Mouse (Mus musculus) midbrain, embryonic 14.5 days (tissue): ENCODE results near the gene Disp3. TPM values are rescaled to one million over a fixed set of nuclear protein-coding genes. Genes with fewer than 3 reads are reported as not detected.
A peak's percentile ranks its signal among the peaks of the same experiment; 100 is the strongest.

Source experiments
- ATAC-seq: fragments of 200-750 bp; cut with Nextera tagmentation; 2 replicates; pipeline ENCODE4 v1.8.0; 2017; ENCODE audit warnings: moderate number of reproducible peaks, moderate library complexity; ENCODE audit not compliant: low FRiP score, low TSS enrichment
- DNase-seq: peaks from one replicate; pipeline ENCODE4 v3.0.0-alpha.2; 2015
- H3K27ac ChIP-seq: fragments of 300-500 bp; sonication (generic); replicated peaks from 2 replicates; pipeline ENCODE4 v1.5.1; 2014; ENCODE audit warnings: mild to moderate bottlenecking, low read depth, low read length, moderate library complexity
- H3K27me3 ChIP-seq: fragments of 300-500 bp; sonication (generic); 2 replicates; pipeline ENCODE4 v1.6.1; 2014; ENCODE audit warnings: low read length, control low read depth, mixed read lengths; ENCODE audit not compliant: control insufficient read depth, insufficient read depth
- H3K36me3 ChIP-seq: fragments of 300-500 bp; sonication (generic); 2 replicates; pipeline ENCODE4 v1.6.1; 2014; ENCODE audit warnings: low read length, control low read depth; ENCODE audit not compliant: control insufficient read depth, insufficient read depth
- H3K4me1 ChIP-seq: fragments of 300-500 bp; sonication (generic); 2 replicates; pipeline ENCODE4 v1.6.1; 2014; ENCODE audit warnings: mild to moderate bottlenecking, antibody characterized with exemption, low read length, control low read depth; ENCODE audit not compliant: control insufficient read depth, insufficient read depth
- H3K4me2 ChIP-seq: fragments of 300-500 bp; sonication (generic); 2 replicates; pipeline ENCODE4 v1.6.1; 2014; ENCODE audit warnings: mild to moderate bottlenecking, low read length, moderate library complexity
- H3K4me3 ChIP-seq: fragments of 300-500 bp; sonication (generic); replicated peaks from 2 replicates; pipeline ENCODE4 v1.5.1; 2014; ENCODE audit warnings: low read depth, low read length
- H3K9ac ChIP-seq: fragments of 300-500 bp; sonication (generic); replicated peaks from 2 replicates; pipeline ENCODE4 v1.6.1; 2014; ENCODE audit warnings: mild to moderate bottlenecking, low read length, moderate library complexity
- H3K9me3 ChIP-seq: fragments of 300-500 bp; sonication (generic); 2 replicates; pipeline ENCODE4 v1.6.1; 2016; ENCODE audit warnings: low read length, control low read depth, mixed read lengths; ENCODE audit not compliant: control insufficient read depth
- WGBS: fragments of 180-500 bp; shearing (Covaris S2); extraction: QIAGEN DNeasy Blood & Tissue Kit; methylation state at CpG from one replicate; pipeline ENCODE4 v1.1.7; 2014; 5-methylcytosine and 5-hydroxymethylcytosine counted together
- polyA plus RNA-seq: library from polyadenylated mRNA; unstranded; fragments of >200 nt; fragmentation: Nextera tagmentation; extraction: Ambion mirVana; gene quantifications from 2 replicates; pipeline ENCODE4 v1.2.1, GENCODE M21; 2014

Gene Disp3
- polyA plus RNA-seq, 1 experiment from 2014 or later = 11.8 TPM

- Histone ChIP-seq H3K27me3 (no peaks in the 10 kb centered on the region), H3K9me3 (no peaks in the 10 kb centered on the region), H3K4me2 (no peak overlapping the region), H3K36me3 (no peaks in the 10 kb centered on the region), H3K27ac (no peak overlapping the region), H3K9ac (no peak overlapping the region), H3K4me3 (no peak overlapping the region), H3K4me1 (no peaks in the 10 kb centered on the region)
- WGBS = 78% methylated on average over 5 of the region's 5 CpGs
- DNase-seq (no peak), ATAC-seq (no peak)
Measured at GRCm38 (mm10) chr4:148298720-148299119, 11.0 kb upstream of the Disp3 start.

DNA sequence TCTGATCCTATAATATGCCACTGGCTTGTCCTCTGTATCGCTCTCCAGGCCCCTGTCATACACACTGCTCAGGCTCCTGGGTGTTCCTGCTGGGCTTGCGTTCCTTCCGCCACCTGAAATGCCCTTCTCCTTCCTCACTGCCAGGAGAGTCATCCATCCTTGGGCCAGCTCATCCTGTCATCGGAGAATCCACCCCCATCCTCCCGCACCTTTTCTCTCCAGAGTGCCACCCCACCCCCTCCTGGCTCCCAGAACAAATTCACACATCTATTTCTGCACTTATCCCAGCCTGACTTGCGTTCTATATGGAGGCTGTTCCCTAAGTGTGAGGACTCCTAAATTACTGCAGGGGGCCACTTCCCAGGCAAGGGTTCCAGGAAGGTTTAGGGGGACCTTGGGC lies 9.9 kb upstream of the Disp3 start:
- DNase-seq (no peak), ATAC-seq (no peak)
- H3K9ac ChIP-seq = no peak overlapping the region
- H3K36me3 ChIP-seq = no peaks in the 10 kb centered on the region
- no peak overlapping the region for H3K4me2 ChIP-seq
- H3K27ac ChIP-seq = no peak overlapping the region
- 0 out of 2 replicates have a peak, but pooled peaks cover 2% of the 10 kb centered on the region for H3K4me1 ChIP-seq
- H3K4me3 ChIP-seq = no peak overlapping the region
- WGBS = 76% methylated on average over 6 of the region's 6 CpGs
- no peaks in the 10 kb centered on the region for H3K9me3 ChIP-seq
- no peaks in the 10 kb centered on the region for H3K27me3 ChIP-seq

- Histone ChIP-seq H3K4me2 (no peak overlapping the region), H3K36me3 (no peaks in the 10 kb centered on the region), H3K27ac (no peak overlapping the region), H3K4me3 (no peak overlapping the region), H3K27me3 (no peaks in the 10 kb centered on the region), H3K4me1 (peaks cover 27% of the 10 kb centered on the region), H3K9ac (no peak overlapping the region), H3K9me3 (no peaks in the 10 kb centered on the region)
- peak; percentile 51 for DNase-seq
- 24% methylated on average over 5 of the region's 5 CpGs for WGBS
- no peak for ATAC-seq
Measured at GRCm38 (mm10) chr4:148293319-148293718, 5.6 kb upstream of the Disp3 start.

- ATAC-seq (no peak), DNase-seq (peak; percentile 68)
- Histone ChIP-seq H3K36me3 (no peaks in the 10 kb centered on the region), H3K4me2 (no peak overlapping the region), H3K4me3 (no peak overlapping the region), H3K9me3 (no peaks in the 10 kb centered on the region), H3K4me1 (peaks cover 32% of the 10 kb centered on the region), H3K27ac (peak overlapping the region; percentile 55), H3K9ac (no peak overlapping the region), H3K27me3 (no peaks in the 10 kb centered on the region)
- WGBS = 25% methylated on average over 10 of the region's 10 CpGs
Measured at GRCm38 (mm10) chr4:148291849-148292248, 4.1 kb upstream of the Disp3 start.

DNA sequence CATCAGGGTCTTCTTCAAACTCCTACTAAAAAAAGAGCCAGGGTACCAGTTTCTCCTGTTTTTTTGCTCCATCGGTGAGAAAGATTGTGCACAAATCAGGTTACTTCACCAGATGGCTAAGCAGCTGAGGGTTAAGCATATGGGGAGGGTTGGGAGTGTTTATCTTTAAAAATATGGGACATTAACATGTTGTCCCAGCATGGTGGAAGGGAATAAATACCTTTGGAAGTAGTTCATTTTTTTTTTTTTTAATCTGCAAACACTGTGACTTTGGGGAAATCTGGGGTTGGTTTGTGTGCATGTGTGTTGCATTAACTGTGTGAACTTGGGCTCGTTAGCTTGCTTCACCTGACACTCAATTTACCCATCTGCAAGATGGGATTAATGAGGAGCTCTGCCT lies 3.3 kb upstream of the Disp3 start:
- Histone ChIP-seq H3K4me1 (peaks cover 35% of the 10 kb centered on the region), H3K27me3 (no peaks in the 10 kb centered on the region), H3K9ac (no peak overlapping the region; the same call in 1 of the 2 replicates), H3K27ac (no peak overlapping the region), H3K4me2 (no peak overlapping the region), H3K36me3 (no peaks in the 10 kb centered on the region), H3K9me3 (no peaks in the 10 kb centered on the region), H3K4me3 (no peak overlapping the region)
- ATAC-seq (no peak), DNase-seq (no peak)
- 78% methylated on average over 2 of the region's 2 CpGs for WGBS

- Histone ChIP-seq H3K4me1 (peaks cover 62% of the 10 kb centered on the region), H3K9ac (peak overlapping the region; percentile 86), H3K9me3 (no peaks in the 10 kb centered on the region), H3K27ac (peak overlapping the region; percentile 82), H3K4me3 (peak overlapping the region; percentile 73), H3K27me3 (no peaks in the 10 kb centered on the region), H3K4me2 (peak overlapping the region; percentile 83), H3K36me3 (no peaks in the 10 kb centered on the region)
- WGBS = 2% methylated on average over 31 of the region's 32 CpGs
- ATAC-seq (peak; percentile 93), DNase-seq (peak; percentile 98)
Measured at GRCm38 (mm10) chr4:148288055-148288549, 337 bp upstream of the Disp3 start.

DNA sequence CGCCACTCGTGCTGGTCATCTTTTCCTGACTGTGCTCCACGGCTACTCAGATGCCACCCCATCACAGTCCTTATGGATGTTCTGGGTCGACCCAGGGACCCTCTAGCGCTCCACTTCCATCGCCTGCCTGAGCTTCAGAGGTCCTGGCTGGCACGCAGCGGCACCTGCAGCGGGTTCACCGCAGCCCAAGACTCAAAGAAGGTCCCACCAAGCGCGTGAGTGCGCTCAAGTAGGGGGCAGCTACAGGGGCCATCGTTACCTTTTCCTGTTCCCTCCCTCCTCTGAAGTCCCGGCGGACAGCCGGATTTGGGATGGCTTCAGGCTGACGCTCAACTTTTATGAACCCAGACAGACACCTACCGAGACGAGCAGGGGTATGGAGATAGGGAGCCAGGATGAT lies 724 bp downstream of the Disp3 start:
- Histone ChIP-seq H3K4me3 (peak overlapping the region; percentile 73), H3K4me1 (peaks cover 54% of the 10 kb centered on the region), H3K9ac (peak overlapping the region; percentile 86), H3K27me3 (no peaks in the 10 kb centered on the region), H3K4me2 (peak overlapping the region; percentile 83), H3K9me3 (no peaks in the 10 kb centered on the region), H3K36me3 (no peaks in the 10 kb centered on the region), H3K27ac (peak overlapping the region; percentile 82)
- ATAC-seq (peak; percentile 8; the same call in 1 of the 2 replicates), DNase-seq (peak; percentile 58)
- 1% methylated on average over 20 of the region's 20 CpGs for WGBS

DNA sequence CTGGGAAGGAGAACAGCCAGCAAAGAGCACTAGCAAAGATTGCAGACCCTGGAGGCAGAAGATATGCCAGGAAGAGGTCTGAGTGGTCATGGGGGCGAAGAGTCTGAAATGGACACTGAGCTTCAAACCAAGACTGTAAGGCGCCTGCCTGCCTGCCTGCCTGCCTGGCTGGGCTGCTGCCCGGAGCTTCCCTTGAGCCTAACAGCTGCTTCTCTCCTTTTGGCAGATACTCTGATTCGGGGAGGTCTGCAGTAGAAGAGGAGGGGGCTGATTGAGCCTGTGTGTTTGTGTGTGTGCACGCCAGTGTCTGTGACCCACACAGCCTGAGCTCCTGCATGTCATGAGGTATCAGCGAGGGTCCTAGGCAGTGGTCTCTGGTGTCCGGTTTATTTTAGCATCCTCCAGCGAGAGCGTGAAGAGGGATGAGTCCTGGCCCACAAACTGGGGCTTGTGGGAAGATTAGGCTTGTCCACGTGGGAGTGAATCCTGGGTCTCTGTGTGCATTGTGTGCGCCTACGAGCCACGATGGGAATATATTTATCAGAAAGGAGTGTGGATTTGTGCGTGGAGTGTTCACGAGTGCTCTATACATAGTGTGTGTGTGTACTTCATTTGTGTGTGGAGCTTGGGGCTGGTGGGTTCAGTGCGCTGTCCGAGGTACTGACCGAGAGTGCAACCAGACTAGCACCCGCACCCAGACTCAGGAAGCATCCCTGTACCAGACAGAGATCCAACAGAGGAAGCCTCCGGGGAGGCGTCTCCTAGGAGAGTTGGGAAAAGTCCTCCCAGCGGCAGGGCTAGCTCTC lies 1.3 kb downstream of the Disp3 start:
- Histone ChIP-seq H3K9ac (peak overlapping the region; percentile 86), H3K27me3 (no peaks in the 10 kb centered on the region), H3K27ac (peak overlapping the region; percentile 82; the same call in 1 of the 2 replicates), H3K36me3 (no peaks in the 10 kb centered on the region), H3K4me1 (peaks cover 47% of the 10 kb centered on the region), H3K4me2 (peak overlapping the region; percentile 83), H3K9me3 (no peaks in the 10 kb centered on the region), H3K4me3 (peak overlapping the region; percentile 73)
- DNase-seq (peak; percentile 64), ATAC-seq (no peak)
- WGBS = 10% methylated on average over 22 of the region's 22 CpGs

- DNase-seq = peak; percentile 70
- peaks cover 38% of the 10 kb centered on the region for H3K4me1 ChIP-seq
- H3K4me2 ChIP-seq = peak overlapping the region; percentile 83
- 0 out of 2 replicates have a peak, but pooled peaks cover 2% of the 10 kb centered on the region for H3K36me3 ChIP-seq
- H3K9ac ChIP-seq = peak overlapping the region; percentile 86
- H3K27ac ChIP-seq = peak overlapping the region; percentile 75
- WGBS = 21% methylated on average over 13 of the region's 13 CpGs
- no peak for ATAC-seq
- no peaks in the 10 kb centered on the region for H3K27me3 ChIP-seq
- H3K9me3 ChIP-seq = no peaks in the 10 kb centered on the region
- peak overlapping the region; percentile 73 for H3K4me3 ChIP-seq
Measured at GRCm38 (mm10) chr4:148284219-148284618, 3.5 kb downstream of the Disp3 start.
